ENCODE assay signal across 9 mouse cellular contexts in genomic region chr15:102656658-102657057, GRCm38 (mm10). TPM values are rescaled to one million over a fixed set of nuclear protein-coding genes. Genes with fewer than 3 reads are reported as not detected.
DNase-seq lines count a peak whose midpoint lies in the region; ATAC-seq and TF ChIP-seq lines count a peak whose summit lies in the region.
"Had no signal": no experiment of that assay in that cellular context is flagged by ENCODE, and none has a peak within 500 bp of the region (broad histone marks: within the 10 kb centered on the region; RNA-seq: fewer than 3 reads in every experiment).

No protein-coding gene starts in this region.

- ATAC-seq in kidney, postnatal 0 days (replicated peaks; ENCODE audit: low FRiP score, low read depth) = no peak
- ATAC-seq in lung, embryonic 16.5 days (ENCODE audit: low read depth) = peak; percentile 90

- H3K9me3 ChIP-seq in kidney, postnatal 0 days (replicated peaks; ENCODE audit: low read length) = no peaks in the 10 kb centered on the region
- no peaks in the 10 kb centered on the region for H3K9me3 ChIP-seq in lung, embryonic 16.5 days (ENCODE audit: control insufficient read depth, low read length)
- H3K9me3 ChIP-seq: G1E had no signal

- TF ChIP-seq CTCF in kidney, postnatal 0 days (IDR thresholded peaks at IDR 0.05; ENCODE audit: low read depth) = no peak

- no peaks in the 10 kb centered on the region for H3K27me3 ChIP-seq in kidney, postnatal 0 days (ENCODE audit: insufficient read depth, low read length)
- H3K27me3 ChIP-seq in lung, embryonic 16.5 days (ENCODE audit: control insufficient read depth, insufficient read depth, low read depth, low read length) = no peaks in the 10 kb centered on the region

- H3K9ac ChIP-seq in kidney, postnatal 0 days (ENCODE audit: low read depth, low read length) = 0 out of 2 replicates have a peak overlapping the region, but pooled peaks have one; percentile 42
- H3K9ac ChIP-seq in lung, embryonic 16.5 days (ENCODE audit: low read length) = peak overlapping the region; percentile 12; the same call in 1 of the 2 replicates

- no peaks in the 10 kb centered on the region; the same call in 1 of the 2 replicates for H3K4me1 ChIP-seq in kidney, postnatal 0 days (replicated peaks; ENCODE audit: insufficient read depth, low read length)
- H3K4me1 ChIP-seq in lung, embryonic 16.5 days (replicated peaks; ENCODE audit: control insufficient read depth, insufficient read depth, low read length) = peaks cover 22% of the 10 kb centered on the region

- WGBS in kidney, postnatal 0 days = 15% methylated on average over 4 of the region's 4 CpGs
- 4% methylated on average over 4 of the region's 4 CpGs for WGBS in lung, embryonic 16.5 days

- no peak overlapping the region for H3K4me3 ChIP-seq in kidney, postnatal 0 days (replicated peaks; ENCODE audit: low read depth, low read length)
- no peak overlapping the region for H3K4me3 ChIP-seq in lung, embryonic 16.5 days (ENCODE audit: low read length)

- DNase-seq in kidney, postnatal 0 days (ENCODE audit: low spot score) = peak; percentile 67
- no peak for DNase-seq in kidney, adult 11 months
- peak; percentile 32 for DNase-seq in embryo, embryonic 11.5 days (ENCODE audit: low read depth, low spot score)
- DNase-seq in heart, postnatal 10 days = peak; percentile 69 to 70
- peak; percentile 51 for DNase-seq in testis, postnatal 14 days (ENCODE audit: low spot score)
- no peak for DNase-seq in adrenal gland, postnatal 25 days
- no peak for DNase-seq in retina, embryonic 14.5 days (ENCODE audit: low spot score)

- intact Hi-C loops in heart, postnatal 10 days (cut with DNase I) = loop anchor here (2.0 kb wide), 1 partner anchor 30 kb away; no protein-coding TSS in a partner anchor

- H3K36me3 ChIP-seq in kidney, postnatal 0 days (ENCODE audit: insufficient read depth, low read length) = peaks cover 6% of the 10 kb centered on the region; the same call in 1 of the 2 replicates
- peaks cover 7% of the 10 kb centered on the region; the same call in 1 of the 2 replicates for H3K36me3 ChIP-seq in lung, embryonic 16.5 days (ENCODE audit: control insufficient read depth, insufficient read depth, low read length)

- H3K27ac ChIP-seq in kidney, postnatal 0 days = peak overlapping the region; percentile 77
- H3K27ac ChIP-seq in lung, embryonic 16.5 days (ENCODE audit: low read length) = peak overlapping the region; percentile 99

- peak overlapping the region; percentile 6; the same call in 1 of the 2 replicates for H3K4me2 ChIP-seq in kidney, postnatal 0 days (ENCODE audit: low read length)
- 0 out of 2 replicates have a peak overlapping the region, but pooled peaks have one; percentile 28 for H3K4me2 ChIP-seq in lung, embryonic 16.5 days (ENCODE audit: low read depth, low read length)

RNA-seq across cellular contexts. Expression of gene Atp5g2, which starts 15.5 kb away (rescaled TPM):
- polyA plus RNA-seq in kidney, postnatal 0 days (2015; fragmentation: Nextera tagmentation; extraction: Ambion mirVana) = 102 and 110 TPM in 2 replicates
- 10 to 100 TPM; 31.1 to 47.4 TPM for total RNA-seq in heart, postnatal 10 days (2021)
- 73.6 and 76.2 TPM in 2 replicates for polyA plus RNA-seq in lung, embryonic 16.5 days (2015; fragmentation: Nextera tagmentation; extraction: Ambion mirVana)
- 13.8 and 32.0 TPM in 2 replicates for total RNA-seq in adrenal gland, postnatal 25 days (2021)

RNA-seq across cellular contexts. Expression of gene Atf7, which starts 31.4 kb away (rescaled TPM):
- 23.2 and 24.9 TPM in 2 replicates for polyA plus RNA-seq in kidney, postnatal 0 days (2015; fragmentation: Nextera tagmentation; extraction: Ambion mirVana)
- total RNA-seq in heart, postnatal 10 days (2021) = 10 to 100 TPM; 71.3 to 79.2 TPM
- polyA plus RNA-seq in lung, embryonic 16.5 days (2015; fragmentation: Nextera tagmentation; extraction: Ambion mirVana) = 43.5 and 50.0 TPM in 2 replicates
- total RNA-seq in adrenal gland, postnatal 25 days (2021) = 78.0 and 81.1 TPM in 2 replicates

RNA-seq across cellular contexts. Expression of gene Gm28047, which starts 31.8 kb away (rescaled TPM):
- polyA plus RNA-seq in kidney, postnatal 0 days (2015; fragmentation: Nextera tagmentation; extraction: Ambion mirVana) = 0.37 and 0.46 TPM in 2 replicates
- 1 to 10 TPM in 1 of 2 experiments, not detected in 1; 1.2 TPM for total RNA-seq in heart, postnatal 10 days (2021)
- not detected in 2 replicates for polyA plus RNA-seq in lung, embryonic 16.5 days (2015; fragmentation: Nextera tagmentation; extraction: Ambion mirVana)
- total RNA-seq in adrenal gland, postnatal 25 days (2021) = 2.2 TPM in 1 of 2 replicates, not detected in the other
- total RNA-seq: G1E had no signal
- polyA plus RNA-seq: G1E had no signal

Comparison
In these comparisons a context has a peak if more than half of its experiments do, and no peak if none do; other contexts are left out.
1. DNase-seq: peak in kidney, postnatal 0 days (single experiment), embryo, embryonic 11.5 days (single experiment), heart, postnatal 10 days (2 of 2) and testis, postnatal 14 days (single experiment); none in kidney, adult 11 months (single experiment), adrenal gland, postnatal 25 days (single experiment) and retina, embryonic 14.5 days (single experiment).